Mouse (Mus musculus): Measurements from ENCODE around the gene Cyp2b19.

- no peak for TF ChIP-seq POLR2A (IDR thresholded peaks at IDR 0.05; ENCODE audit: control insufficient read depth, low read depth, low read length)
- TF ChIP-seq CTCF (IDR thresholded peaks at IDR 0.05; ENCODE audit: control insufficient read depth, insufficient read depth, insufficient replicate concordance, low read depth, low read length) = no peak
Observed at GRCm38 (mm10) chr7:26780998-26781766, 24.2 kb downstream of the Cyp2b19 start.
